Mouse (Mus musculus): ENCODE measurements around the gene Tbx21.

Tbx21 gene

DNA sequence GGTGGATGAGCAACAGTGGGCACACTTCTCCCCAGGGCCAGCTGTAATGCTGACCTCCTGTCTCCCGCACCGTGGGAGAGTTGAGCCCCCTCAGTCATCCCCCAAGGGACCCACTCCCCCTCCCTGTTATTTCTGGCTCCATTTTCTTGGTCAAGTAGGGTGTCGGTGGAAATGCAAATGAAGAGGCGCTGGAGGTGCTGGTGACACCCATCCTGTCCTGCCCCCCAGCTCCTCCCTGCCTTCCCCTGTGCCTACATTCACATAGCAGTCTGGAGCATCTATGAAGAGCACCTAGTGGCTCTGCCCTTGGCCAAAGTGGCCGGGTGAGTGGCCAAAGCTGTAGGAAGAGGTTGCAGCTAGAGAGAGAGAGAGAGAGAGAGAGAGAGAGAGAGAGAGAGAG is 18.1 kb upstream of the Tbx21 start:
- in situ Hi-C loops (cut with MboI, MseI) = no loop called here

DNA sequence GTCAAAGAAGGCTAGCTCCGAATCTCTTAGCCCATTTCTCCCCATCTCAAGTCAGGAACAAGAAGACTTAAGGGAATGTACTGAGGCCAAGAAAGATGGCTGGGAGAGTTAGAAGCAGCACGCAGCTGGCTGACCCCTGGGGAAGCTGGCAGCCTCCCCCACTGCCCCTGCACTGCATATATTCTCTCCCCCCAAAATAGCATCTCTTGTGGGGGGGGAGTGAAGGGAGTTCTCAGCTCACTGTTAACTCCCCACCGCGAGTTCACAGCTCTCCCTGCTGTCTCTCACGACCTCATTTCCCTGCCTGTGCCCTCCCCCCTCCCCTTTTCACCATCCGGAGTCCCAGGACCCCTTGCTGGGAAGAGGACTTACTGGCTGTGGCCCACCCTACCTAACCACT is 17.1 kb upstream of the Tbx21 start:
- in situ Hi-C loops (cut with MboI, MseI) = no loop called here

DNA sequence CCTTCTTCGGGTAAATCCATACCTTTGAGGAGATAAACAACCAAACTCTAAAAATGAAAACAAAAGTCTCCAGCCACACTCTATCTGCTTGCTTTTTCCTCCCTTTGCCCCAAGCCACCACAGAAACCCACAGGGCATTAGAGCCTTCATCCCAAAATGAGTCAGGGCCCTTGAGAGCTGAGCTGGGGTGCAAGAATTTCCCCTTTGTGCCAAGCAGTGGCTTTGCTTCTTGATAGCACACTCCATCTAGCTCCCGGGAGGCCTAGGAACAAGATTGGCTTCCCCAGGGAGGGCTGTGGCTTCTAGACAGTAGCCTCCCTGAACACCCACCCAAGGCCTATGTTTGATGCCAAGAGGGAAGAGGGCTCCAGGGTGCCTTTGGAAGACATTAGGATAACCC is 16.6 kb upstream of the Tbx21 start:
- in situ Hi-C loops (cut with MboI, MseI) = no loop called here

DNA sequence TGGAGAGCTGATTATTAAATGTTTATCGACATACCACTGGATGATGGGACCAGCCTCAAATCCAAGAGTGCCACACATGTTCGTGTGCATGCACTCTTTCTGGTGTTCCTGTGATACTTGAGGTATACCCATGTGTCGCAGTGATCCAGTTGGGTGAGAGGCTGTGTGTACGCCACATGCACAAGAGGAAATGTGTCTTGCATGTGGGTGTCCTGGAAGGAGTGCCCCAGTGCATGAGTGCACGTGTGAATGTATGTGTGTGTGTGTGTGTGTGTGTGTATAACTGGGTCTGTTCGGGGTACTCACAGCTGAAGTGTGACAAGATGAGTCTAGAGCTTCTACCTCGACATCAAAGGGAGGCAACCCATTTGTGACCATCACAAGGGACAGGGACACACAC is 15.2 kb upstream of the Tbx21 start:
- in situ Hi-C loops (cut with MboI, MseI) = no loop called here

DNA sequence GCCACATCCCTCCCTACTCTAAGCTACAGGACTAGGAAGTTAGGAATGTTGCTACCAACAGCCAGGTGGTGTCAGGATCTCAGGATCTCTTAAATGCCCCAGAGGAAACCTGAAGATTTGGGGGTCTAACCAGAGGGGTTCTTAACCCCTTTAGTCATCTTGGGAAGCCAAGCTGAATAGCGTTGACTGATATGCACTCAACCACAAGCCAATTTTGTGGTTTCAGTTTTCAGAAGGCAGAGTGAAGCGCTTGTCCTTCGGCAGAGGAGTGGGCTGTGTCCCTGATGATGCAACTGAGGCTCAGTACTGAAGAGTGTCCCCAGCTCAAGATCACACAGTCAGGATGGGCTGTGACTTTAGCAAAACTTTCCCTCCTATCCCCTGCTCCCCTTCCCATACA is 13.8 kb upstream of the Tbx21 start:
- in situ Hi-C loops (cut with MboI, MseI) = loop anchor here (10.0 kb wide), 1 partner anchor 1826 kb away; no protein-coding TSS in a partner anchor

DNA sequence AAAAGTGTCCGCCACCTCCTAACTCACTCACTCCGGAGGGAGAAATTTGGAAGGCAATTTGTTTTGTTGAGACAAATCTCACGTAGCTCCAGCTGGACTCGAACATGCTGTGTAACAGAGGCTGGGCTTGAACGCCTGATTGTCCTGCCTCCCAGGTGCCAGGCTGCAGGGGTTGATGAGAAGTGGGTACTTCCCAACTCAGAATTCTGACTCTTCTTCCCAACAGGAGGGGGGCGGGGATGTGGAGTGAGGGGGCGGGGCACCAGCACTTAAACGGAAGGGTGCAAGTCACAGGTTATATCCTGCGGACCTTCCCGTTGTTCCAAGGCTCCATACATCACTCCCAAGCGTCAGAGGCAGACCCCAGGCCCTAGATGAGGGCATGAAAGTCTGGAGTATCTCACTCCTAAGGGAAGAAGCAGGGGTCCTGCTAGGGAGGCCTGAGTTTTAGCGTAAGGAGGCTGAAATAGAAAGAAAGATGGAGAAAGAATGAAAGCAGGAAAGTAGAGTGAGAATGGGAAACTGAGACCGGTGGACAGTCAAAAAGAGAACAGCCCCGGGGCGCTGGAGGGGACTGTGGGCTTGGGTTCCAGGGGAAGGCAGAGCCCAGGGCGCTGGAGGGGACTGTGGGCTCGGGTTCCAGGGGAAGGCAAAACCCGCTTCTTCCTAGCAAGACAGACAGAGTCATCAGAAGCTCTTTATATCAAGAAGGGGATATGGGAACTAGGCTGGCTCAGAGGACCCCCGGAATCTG is 12.5 kb upstream of the Tbx21 start:
- in situ Hi-C loops (cut with MboI, MseI) = loop anchor here (10.0 kb wide), 1 partner anchor 1827 kb away; no protein-coding TSS in a partner anchor

DNA sequence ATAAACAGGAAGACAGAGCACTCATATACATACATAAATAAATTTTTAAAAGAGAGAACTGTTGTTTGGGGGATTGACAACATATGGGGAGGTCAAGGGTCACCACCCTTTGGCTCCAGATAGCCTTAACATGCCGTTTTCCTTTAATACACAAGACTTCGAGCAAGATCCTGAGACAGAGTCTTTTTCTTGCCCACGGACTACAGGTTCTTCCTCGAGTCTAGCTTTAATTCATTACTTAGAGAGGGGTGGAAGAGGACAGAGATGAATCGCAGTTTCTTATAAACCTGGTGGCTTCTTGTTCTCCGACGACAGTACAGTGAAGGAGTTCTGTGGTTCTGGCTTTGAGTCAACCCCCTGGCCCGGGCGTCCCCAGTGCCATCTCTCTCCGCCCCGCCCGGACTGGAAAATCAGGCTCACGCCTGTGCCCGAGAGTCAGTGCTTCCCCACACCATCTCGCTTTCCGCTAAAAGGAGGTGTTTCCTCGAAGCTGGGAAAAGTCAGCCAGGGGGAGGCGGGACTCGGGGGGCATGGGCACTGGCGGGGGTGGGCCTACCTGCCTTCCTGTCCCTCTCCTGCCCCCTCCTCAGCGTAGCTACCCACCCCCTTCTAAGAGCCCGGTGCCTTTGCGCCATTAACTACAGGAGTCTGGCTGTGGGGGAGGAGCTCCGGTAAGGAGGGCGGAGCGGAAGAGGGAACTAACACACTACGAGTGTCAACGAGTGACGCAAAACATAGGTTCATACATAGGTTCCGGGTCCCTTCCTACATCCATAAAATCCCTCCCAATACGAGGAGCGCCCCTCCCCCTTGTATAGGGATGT is 11.7 kb upstream of the Tbx21 start:
- in situ Hi-C loops (cut with MboI, MseI) = loop anchor here (10.0 kb wide), 1 partner anchor 1828 kb away; no protein-coding TSS in a partner anchor

DNA sequence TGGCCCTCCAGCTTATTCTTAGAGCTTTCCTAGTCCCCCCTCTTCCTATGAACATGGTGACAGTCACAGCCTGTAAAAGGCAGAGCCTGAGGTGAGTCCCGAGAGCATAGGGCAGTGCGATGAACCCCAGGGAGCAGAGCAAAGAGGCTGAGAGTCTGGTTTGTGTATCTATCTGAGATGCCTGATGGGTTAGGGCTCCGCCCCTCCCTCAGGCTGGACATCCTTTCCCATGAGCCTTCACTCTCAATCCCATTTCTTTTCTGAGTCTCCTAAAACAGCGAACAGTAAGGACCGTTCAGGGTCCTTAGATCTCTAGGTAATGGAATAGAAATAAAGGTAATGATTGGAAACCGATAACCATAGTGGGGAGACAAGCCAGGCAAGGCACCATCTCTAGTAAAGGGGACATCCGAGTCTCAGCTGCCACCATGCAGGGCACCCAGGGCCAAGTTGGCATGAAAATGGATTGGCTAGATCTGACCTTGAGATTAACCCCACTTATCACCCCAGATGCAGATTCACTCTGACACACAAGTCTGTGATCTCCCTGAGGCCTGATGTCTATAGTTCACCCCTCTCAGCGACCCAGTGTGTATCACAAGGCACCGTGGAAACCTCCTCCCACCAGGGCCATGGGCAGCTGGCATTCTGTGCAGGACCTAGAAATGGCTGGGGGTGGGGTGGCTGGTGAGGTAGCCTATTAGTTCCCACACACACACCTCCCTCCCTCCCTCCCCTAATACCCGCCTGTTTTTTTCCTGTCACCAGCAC is 9.3 kb upstream of the Tbx21 start:
- in situ Hi-C loops (cut with MboI, MseI) = loop anchor here (10.0 kb wide), 1 partner anchor 1830 kb away; no protein-coding TSS in a partner anchor

DNA sequence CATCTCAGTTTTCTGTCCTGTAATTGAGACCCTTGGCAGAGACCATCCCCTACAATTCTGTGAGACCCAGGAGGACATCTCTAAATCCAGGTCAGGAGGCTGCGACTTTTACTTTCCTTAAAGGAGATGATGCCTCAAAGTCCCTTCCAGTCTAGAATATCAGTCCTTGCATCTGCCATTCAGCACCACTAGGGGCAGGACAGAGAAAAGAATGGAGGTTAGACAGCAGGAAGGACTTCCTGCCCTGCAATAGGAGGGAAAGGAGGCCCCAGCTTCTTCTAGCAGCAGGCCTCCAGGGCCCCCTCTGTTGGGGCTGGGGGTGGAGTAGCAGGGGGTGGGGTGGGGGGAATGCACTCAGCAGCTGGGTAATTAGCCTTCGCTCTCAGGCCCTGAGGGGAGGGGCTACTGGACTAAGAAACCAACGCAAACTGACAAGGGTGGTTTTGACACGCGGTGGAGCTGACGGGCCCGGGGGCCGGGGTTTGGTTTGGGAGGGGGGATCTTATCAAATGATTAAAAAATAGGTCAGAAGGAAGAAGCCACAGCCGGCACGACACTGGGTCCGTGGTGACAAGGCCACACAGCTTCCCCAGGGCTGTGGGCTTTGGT is 8.3 kb upstream of the Tbx21 start:
- in situ Hi-C loops (cut with MboI, MseI) = loop anchor here (10.0 kb wide), 1 partner anchor 1831 kb away; no protein-coding TSS in a partner anchor

DNA sequence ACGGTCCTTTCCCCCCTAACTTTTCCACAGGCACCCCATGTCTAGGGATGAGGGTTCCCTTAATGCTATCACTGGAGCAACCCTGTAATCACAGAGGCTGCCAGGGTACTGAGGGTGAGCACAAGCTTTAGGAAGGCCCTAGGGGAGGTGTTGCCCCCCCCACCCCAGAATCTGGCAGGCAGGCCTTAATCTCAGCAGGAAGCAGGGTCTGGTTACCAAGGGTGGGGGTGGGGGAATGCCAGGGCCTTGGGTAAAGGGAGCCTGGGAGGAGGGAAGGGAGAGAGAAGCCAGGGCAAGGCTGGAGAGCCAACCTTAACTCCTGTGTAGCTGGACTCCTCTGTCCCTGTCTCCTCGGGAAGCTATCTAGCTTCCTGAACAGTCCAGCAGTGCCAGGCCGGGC is 5.5 kb upstream of the Tbx21 start:
- in situ Hi-C loops (cut with MboI, MseI) = loop anchor here (10.0 kb wide), 1 partner anchor 1834 kb away; no protein-coding TSS in a partner anchor

DNA sequence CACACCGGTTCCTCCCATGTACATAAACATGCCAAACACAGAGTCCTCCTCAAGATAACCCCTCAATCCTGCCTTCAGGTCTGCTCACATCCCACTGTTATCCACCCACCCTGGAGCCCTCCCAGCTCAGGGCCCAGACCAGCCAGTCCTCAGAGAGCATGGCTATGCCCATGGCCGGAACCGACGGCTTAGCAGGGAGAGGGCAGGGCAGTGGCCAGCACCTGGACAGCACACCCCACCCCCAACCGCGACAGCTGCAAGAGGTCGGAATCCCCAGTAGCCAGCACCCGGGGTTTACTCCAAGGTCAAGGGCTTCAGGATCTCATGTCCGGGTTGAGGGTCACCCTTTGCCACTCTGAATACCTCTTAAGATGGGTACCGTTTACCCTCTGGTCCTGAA is 5.1 kb upstream of the Tbx21 start:
- in situ Hi-C loops (cut with MboI, MseI) = loop anchor here (10.0 kb wide), 1 partner anchor 1835 kb away; no protein-coding TSS in a partner anchor

DNA sequence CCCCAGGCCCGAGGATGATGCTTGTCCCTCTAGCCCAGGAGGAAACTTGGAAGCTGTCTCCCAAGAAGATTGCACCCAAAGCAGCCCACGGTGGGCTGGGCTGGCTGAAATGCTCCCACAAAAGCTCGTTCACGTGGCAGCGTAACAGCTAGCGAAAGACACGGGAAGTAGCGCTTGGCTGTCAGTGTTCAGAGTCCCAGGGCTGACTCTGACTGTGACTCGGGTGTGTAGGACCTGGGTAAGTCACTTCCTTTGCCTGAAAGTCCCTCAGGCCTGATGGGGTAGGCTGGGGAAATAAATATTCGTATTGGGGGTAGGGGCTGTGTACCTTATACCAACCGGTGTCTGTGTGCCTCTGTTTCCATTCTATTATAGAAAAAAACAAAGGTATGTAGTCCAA is 666 bp upstream of the Tbx21 start:
- in situ Hi-C loops (cut with MboI, MseI) = loop anchor here (10.0 kb wide), 1 partner anchor 1051 kb away; the partner anchor contains the start of gene Ube2z

DNA sequence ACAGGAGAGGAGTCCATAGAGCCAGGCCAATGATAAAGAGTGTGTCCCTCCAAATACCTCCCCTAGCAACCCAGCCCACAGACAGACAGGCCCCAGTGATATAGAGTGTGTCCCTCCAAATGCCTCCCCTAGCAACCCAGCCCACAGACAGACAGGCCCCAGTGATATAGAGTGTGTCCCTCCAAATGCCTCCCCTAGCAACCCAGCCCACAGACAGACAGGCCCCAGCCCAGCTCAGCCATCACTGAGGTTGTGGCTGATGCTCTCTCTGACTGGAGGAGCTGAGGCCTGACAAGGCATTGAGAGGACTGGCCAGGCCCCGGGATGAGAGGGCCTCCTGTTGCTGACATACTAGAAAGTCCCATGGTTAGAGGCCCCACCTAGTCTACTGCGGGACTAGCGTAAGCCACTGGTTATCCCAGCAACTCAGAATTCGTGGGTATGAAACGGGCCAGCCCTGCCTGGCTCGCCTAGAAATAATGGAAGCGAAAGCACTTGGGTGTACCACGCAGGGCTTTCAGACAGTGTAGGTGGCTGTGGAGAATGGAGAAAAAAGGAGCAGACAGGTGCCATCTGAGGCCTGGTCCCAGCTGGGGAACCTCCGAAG is 2.5 kb downstream of the Tbx21 start:
- in situ Hi-C loops (cut with MboI, MseI) = loop anchor here (5.0 to 10.0 kb wide), 2 partner anchors 35 to 1048 kb away; partner anchors contain the start of gene Ube2z

DNA sequence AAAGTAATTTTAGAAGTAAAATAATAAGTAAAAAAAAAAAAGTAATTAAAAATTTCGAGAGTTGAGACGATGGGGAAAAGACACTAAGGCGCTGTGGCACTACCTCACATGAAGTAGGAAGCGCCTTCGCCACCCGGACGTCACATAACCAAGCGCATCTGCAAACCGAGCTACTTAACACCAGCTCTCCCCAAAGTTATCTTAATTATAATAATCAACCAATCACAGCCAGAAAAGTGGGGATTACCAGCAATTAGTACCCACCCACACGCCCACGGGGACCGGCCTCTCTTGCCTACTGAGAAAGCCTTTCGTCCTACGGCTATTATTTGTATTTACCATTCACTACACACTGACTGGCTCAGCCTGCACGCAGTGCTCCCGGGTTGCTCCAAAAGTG is 6.2 kb downstream of the Tbx21 start:
- in situ Hi-C loops (cut with MboI, MseI) = no loop called here

DNA sequence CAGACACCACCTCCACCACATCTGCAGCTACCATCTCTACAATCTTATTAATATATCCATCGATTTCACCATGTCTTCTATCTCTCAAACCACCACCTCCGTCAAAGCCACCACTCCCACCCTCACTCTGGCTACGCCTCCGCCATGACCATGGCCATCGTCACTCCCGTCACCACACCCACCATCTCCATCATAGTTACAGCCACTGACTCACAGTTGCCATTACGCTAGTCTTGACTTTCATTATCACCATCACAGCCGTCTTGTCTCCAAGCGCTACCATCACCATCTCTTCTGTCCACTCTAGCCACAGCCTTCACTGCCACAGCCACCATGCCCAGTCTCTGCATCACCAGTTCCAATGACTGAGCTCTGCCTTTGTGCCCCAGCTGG is 11.0 kb downstream of the Tbx21 start:
- in situ Hi-C loops (cut with MboI, MseI) = no loop called here

DNA sequence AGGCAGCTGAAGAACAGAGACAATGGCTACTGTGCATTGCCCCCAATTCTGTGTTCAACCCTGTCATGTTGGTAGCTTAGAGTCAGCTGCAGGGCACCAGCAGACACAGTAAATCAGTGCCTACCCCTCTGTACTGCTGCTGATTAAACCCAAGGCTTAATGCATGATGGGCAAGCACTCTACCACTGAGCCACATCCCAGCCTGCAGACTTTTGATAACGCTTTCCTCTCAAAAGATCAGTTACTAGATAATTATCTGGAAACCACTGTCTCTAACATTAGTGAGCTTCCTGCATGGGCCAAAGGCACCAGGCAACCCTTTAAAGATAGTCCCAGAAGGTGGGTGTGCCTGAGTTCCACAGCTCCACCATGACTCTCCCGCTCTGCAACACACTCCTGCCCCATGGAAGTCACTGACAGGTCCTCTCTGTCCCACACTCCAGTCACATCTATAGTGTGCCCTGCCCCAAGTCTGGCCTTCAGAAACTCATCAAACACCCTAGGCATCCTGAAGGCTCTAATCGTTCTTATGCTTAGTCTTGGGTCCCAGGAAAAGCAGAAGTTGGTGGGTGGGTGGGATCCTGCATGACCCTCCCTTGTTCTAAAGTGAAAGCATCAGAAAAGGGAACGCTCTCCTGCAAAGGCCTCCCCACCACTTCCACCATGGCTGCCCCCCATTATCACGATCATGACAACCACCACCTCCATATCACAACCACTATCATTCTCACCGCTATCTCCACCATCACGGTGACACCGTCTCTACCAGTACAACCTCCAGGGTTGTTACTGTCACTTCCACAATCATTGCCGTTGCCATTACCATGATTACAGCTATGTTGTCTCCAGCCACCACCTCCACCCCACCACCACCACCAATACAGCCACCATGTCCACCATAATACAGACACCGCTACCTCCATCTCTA is 11.7 kb downstream of the Tbx21 start:
- in situ Hi-C loops (cut with MboI, MseI) = no loop called here

DNA sequence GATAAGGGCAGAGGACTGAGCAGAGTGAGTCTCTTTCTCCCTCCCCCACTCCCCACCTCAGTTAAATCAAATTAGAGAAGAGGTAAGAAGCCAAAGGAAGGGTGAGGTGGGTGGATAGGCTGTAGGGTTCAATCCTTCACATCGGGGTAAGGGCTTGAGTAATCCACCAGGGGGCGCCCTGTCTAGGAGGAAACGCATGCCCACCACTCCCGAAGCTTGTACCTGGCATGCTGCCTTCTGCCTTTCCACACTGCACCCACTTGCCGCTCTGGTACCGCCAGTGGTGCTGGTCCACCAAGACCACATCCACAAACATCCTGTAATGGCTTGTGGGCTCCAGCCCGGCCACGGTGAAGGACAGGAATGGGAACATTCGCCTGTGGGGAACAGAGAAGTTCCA is 13.4 kb downstream of the Tbx21 start:
- in situ Hi-C loops (cut with MboI, MseI) = no loop called here

DNA sequence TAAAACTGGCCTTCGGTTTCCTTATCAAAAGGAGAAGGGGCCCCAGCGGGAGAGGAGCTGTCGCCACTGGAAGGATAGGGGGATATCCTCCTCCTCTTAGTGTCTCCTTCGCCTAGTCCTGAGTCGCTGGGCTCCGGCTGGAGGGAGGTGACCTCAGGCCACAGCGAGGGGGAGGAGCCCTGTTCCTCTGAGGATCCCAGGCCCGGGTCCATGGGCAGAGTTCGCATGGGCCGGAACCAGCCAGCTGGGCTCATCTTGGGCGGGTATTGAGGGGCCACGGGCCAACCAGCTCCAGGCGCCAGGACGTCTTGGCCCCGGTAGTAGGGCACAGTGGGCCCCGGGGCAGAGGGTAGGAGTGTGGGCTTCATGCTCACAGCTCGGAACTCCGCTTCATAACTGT is 16.3 kb downstream of the Tbx21 start:
- in situ Hi-C loops (cut with MboI, MseI) = no loop called here

DNA sequence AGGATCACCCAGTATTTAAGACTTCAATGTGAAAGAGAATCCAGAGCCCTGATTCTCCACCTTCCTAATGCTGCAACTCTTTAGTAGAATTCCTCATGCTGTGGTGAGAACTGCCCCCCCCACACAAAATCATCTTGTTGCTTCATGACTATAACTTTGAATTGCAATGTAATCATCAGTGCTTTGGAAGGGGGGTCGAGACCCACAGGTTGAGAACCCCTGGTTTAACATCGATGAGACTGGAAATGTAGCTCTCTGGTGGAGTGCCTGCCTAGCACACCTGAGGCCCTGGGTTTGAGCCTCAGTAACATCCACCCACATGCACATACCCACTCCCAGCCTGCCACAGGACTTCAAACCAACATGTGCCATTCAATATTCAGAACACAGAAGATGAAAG is 20.5 kb downstream of the Tbx21 start:
- in situ Hi-C loops (cut with MboI, MseI) = no loop called here

DNA sequence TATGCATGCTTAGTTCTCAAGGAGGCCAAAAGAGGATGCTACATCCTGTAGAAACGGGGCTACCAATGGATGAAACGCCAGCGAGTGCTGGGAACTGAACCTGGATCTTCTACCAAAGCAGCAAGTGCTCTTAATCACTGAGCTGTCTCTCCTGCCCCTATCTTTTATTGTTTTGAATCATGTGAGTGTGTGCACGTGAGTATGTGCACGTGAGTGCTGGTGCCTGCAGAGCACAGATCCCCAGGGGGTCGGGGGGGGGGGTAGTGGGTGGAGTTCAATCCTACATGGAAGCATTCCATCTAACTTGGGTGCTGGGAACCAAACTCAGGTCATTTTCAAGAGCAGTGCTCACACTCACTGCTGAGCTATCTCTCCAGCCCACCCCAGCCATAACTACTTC is 28.8 kb downstream of the Tbx21 start:
- in situ Hi-C loops (cut with MboI, MseI) = no loop called here

Data from T-helper 1 cell (primary cell).